Mouse (Mus musculus): Measurements from ENCODE around the gene Ier5.

The Ier5 gene

GRCm38 (mm10) chr1:155098486-155099279 lies 753 bp downstream of the Ier5 start:
- no peak for DNase-seq (ENCODE audit: low read depth)

- DNase-seq (ENCODE audit: low read depth): no peak
Measured at GRCm38 (mm10) chr1:155097931-155098485, 1.4 kb downstream of the Ier5 start.

GRCm38 (mm10) chr1:155097354-155097753 lies 2.1 kb downstream of the Ier5 start:
- no peak for DNase-seq (ENCODE audit: low read depth)

DNA sequence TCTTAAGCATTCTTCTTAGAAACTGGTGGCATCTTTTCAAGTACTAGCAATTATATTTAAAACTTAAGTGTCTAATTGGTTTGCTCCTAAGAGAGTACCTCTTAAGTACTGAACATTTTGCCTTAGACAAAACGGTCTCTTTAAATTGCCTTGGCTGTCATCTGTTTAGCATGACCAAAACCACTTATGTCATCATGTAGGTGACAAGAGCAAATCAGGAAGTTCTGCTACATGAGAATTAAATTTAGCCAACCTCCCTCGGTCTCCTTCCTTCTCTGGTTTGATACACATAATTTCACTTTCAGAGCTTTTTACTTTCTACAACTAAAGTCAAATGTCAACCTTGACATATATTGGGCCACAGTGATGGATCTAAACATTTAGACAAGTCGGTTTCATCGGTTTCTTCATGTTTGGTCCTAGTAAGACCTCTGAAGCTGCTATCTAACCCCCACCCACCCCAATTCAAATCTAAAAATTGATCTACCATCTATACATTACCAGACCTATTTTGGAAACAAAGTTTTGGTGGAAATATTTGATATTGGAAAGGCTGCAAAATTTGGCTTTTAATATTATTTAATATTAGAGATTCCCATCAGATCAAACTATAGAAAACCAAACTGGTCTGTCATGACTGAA lies 2.7 kb downstream of the Ier5 start:
- no peak for DNase-seq (ENCODE audit: low read depth)

- DNase-seq (ENCODE audit: low read depth): no peak
Measured at GRCm38 (mm10) chr1:155093971-155094707, 5.3 kb downstream of the Ier5 start.

DNA sequence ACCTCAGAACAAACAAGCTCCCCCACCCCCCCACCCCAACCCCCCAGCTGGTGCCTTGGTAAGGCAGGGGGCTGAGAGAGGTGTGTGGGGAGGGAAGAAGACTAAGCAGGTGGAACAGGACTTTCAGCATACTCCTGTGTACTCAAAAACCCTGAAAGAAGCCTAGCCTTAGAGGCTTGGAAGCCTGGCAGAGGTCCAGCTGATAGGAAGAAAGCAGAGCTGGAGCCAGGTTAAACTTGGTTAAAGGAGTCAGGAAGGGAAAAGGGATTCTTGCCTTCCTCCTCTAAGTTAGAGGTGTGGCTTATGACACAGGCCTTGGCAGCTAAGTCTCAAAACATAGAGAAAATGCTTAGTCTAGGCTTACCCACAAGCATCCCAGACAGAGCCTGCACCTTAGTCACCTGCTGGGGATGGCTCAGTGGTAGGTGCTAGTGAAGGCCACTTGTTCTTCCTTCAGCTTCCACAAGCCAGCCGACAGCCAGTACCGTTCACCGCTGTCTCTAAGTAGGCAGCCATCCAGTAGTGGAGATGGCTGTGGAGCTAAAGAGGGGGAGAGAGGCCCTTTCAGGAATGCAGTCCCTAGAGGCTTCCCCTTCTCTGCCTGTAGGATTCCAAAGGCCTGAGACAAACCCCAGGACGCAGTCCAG lies 6.2 kb downstream of the Ier5 start:
- no peak for DNase-seq (ENCODE audit: low read depth)

DNA sequence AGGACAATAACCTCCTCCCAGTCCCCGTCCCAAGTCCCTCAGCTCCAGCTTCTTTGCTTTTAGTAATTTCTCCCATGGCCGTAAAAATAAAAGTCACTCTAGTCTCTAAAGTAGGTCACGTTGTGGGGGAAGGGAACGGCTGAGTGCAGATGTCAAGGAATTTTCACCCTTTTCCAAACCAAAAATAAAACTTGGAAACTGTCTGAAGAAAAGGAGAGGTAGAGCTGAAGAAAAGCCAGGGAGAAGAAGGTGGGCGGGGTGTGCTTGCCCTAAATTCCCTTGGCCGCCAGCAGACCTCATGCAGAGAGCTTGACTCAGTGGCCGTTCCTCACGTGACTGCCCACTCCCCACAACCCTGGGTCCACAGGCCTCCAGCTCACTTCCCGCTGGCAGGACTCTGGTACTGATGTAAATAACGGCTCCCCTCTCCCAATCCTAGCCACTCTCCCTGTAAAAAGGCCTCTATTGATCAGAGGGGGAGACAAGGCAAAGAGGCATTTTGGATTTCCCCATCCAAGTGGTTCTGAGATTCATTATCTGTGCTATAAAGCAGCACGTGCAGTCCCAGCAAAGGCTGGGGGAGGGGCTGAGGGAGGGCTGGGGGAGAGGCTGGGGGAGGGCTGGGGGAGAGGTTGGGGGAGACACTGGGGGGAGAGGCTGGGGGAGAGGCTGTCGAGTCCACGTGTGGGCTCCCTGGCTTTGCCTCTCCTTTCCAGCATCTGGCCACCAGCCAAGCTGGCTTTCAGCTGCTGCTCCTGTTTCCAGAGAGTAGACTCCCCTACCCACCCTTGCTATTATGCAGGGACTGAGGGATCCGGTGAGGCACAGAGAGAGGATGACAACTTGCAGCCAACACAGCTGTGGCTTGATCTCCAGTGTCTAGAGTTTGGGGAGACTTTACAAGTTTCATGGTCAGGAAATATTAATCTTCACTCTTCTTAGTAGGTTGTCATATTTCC lies 7.3 kb downstream of the Ier5 start:
- no peak for DNase-seq (ENCODE audit: low read depth)

DNA sequence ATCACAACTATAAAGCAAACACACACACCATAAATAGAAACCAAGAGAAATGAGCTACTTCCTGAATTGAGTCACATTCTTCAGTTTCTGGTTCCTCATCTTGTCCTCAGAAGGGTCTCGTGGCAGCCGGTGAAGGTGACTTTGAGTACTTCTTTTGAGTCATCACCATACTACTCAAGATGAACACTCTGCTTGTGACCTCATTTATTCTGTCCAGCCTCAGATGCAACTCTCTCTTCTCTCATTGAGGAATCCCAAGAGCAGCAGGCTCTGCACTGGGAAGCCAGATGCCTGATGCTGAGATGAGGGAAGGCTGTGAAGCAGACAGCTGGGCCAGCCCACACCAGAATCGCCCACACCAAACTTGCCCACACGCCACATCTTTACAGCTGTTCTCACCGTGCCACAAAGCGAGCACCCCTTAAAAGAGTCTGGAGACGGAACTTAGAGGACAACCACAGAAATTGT lies 8.0 kb downstream of the Ier5 start:
- DNase-seq (ENCODE audit: low read depth): no peak

- no peak for DNase-seq (ENCODE audit: low read depth)
Measured at GRCm38 (mm10) chr1:155090736-155091135, 8.7 kb downstream of the Ier5 start.

- no peak for DNase-seq (ENCODE audit: low read depth)
Measured at GRCm38 (mm10) chr1:155090327-155090726, 9.1 kb downstream of the Ier5 start.

DNA sequence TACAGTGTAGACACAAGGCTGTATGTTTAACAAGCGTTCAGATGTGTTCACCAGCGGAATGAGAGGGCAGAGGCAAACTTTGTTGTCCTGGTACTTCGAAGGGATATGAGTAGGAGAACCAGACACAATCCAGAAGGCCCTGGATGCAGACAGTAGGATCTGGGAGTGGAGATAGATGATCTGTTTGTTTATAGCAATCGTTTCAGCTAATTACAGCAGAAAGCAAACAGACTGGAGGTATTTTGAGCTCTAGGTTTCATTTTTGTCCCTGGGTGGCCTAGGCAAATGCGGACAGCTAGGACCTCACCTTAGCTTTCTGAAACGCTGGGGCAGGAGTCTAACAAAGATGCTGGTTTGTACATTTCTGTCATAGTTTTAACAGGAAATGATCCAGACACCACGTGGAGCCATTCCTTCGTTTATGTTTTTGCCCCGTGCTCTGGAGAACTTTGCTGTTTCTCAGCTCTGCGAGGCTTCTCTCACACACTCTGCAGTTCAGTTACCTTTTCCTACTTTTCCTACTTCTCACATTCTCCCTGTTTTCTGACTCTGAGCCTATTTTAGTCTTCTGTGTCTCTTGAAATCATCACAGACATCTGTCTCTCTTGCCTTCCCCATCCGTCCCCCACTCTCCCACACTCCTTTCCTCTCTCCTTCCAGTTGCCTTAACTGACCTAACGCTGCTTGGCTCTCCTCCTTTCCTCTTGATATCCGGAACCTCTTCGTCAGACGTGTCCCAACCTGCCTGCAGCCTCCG lies 10.4 kb downstream of the Ier5 start:
- no peak for DNase-seq (ENCODE audit: low read depth)

DNA sequence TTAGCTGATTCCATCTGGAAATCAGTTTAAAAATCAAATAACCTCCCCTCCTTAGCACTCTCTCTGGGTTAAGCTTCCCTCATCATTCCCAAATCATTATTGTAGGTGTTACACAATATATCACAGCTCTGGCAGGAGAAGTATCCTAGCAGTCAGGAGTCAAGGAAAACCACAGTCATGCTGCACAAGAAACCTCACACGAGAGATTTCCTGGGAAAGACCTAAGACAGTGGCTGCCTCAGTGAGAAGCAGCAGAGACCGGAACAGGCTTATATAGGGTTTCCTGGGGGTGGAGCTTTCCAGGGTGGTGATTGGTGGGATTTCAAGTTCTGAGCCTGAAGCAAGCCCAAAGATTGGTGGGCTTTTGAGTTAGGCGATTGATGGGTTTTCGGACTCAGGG lies 11.4 kb downstream of the Ier5 start:
- no peak for DNase-seq (ENCODE audit: low read depth)

- no peak for DNase-seq (ENCODE audit: low read depth)
Measured at GRCm38 (mm10) chr1:155086893-155087292, 12.5 kb downstream of the Ier5 start.

- DNase-seq (ENCODE audit: low read depth): no peak
Measured at GRCm38 (mm10) chr1:155086416-155086815, 13.0 kb downstream of the Ier5 start.

- DNase-seq (ENCODE audit: low read depth): no peak
Measured at GRCm38 (mm10) chr1:155084839-155085238, 14.6 kb downstream of the Ier5 start.

- peak; percentile 73 for DNase-seq (ENCODE audit: low read depth)
Measured at GRCm38 (mm10) chr1:155083271-155084265, 15.9 kb downstream of the Ier5 start.

GRCm38 (mm10) chr1:155082965-155083268 lies 16.5 kb downstream of the Ier5 start:
- no peak for DNase-seq (ENCODE audit: low read depth)

- DNase-seq (ENCODE audit: low read depth): no peak
Measured at GRCm38 (mm10) chr1:155082158-155082964, 17.1 kb downstream of the Ier5 start.

Measured in c-Kit-positive CD71-negative TER-119-negative erythroid progenitor cells, embryonic 14.5 days (primary cell).